Mouse (Mus musculus): ENCODE results near the gene Slc38a2. TPM values are rescaled to one million over a fixed set of nuclear protein-coding genes. Genes with fewer than 3 reads are reported as not detected.

Slc38a2 gene
- polyA plus RNA-seq, 1 experiment, result 136 TPM

DNA sequence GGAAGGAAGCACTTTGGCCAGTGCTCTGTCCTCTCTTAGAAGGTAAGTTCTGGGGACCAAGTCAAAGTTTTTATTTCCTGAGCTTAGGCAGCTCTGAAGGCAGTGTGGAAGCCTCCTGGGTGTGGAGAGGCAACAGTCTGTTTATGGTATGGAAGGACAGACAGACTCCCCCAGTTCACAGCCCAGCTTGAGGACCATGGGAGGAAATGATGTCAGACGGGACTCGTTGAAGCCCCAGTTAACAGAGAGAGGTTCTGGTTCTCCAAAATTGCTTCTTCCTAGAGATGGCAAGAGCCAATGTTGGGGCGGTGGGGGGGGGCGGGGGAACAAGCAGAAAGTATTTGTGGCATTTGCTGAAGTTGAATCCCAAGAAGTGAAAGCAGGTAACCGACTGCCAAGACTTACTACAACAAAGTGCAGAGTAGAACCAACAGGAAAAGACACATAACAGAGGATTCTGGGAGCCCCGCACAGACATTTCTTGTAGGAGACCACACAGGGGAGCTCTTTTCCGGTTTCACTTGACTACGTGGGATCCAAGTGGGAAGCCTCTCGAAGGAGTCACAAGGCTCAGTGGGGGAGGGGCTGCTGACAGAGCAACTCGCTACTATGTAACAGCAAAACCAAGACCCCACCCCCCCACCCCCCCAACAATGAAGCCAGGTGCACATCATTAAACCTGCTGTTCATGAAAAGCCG lies 15.2 kb downstream of the Slc38a2 start:
- DNase-seq (ENCODE audit: low read depth), result peak; percentile 61
- TF ChIP-seq CTCF (IDR thresholded peaks at IDR 0.05; ENCODE audit: borderline replicate concordance, extremely low read depth, insufficient read depth, insufficient read length) (no peak), POLR2A (IDR thresholded peaks at IDR 0.05; ENCODE audit: borderline replicate concordance, extremely low read depth, insufficient read depth, insufficient read length, poor library complexity, severe bottlenecking) (no peak)

GRCm38 (mm10) chr15:96678871-96679773 lies 20.4 kb downstream of the Slc38a2 start:
- DNase-seq (ENCODE audit: low read depth), result no peak
- TF ChIP-seq CTCF (IDR thresholded peaks at IDR 0.05; ENCODE audit: borderline replicate concordance, extremely low read depth, insufficient read depth, insufficient read length), result no peak
- TF ChIP-seq POLR2A (IDR thresholded peaks at IDR 0.05; ENCODE audit: borderline replicate concordance, extremely low read depth, insufficient read depth, insufficient read length, poor library complexity, severe bottlenecking), result no peak

DNA sequence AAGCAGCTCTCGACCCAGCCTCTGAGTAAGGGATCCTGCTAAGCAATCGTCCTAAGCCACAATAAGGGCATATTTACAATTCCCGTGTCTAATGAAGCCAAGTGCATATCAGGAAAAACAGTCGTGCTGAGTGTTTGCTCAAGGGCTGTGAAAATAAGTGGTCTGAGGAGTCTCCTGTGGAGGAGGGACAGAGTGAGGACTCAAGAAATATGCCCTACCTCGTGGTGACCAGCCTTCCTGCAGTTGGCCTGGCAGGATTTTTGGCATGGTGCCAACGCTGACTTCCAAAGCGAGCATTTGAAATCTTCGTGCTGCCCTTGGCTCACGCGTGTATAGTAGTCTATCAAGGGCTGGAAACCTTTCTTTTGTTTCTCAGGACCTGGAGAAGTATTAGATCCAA lies 23.0 kb downstream of the Slc38a2 start:
- peak; percentile 67 for DNase-seq (ENCODE audit: low read depth)
- TF ChIP-seq POLR2A (IDR thresholded peaks at IDR 0.05; ENCODE audit: borderline replicate concordance, extremely low read depth, insufficient read depth, insufficient read length, poor library complexity, severe bottlenecking) (no peak), CTCF (IDR thresholded peaks at IDR 0.05; ENCODE audit: borderline replicate concordance, extremely low read depth, insufficient read depth, insufficient read length) (no peak)

- DNase-seq (ENCODE audit: low read depth), result no peak
- TF ChIP-seq POLR2A (IDR thresholded peaks at IDR 0.05; ENCODE audit: borderline replicate concordance, extremely low read depth, insufficient read depth, insufficient read length, poor library complexity, severe bottlenecking) (no peak), CTCF (IDR thresholded peaks at IDR 0.05; ENCODE audit: borderline replicate concordance, extremely low read depth, insufficient read depth, insufficient read length) (no peak)
These were observed 23.8 kb downstream of the Slc38a2 start for GRCm38 (mm10) chr15:96675744-96676143.

DNA sequence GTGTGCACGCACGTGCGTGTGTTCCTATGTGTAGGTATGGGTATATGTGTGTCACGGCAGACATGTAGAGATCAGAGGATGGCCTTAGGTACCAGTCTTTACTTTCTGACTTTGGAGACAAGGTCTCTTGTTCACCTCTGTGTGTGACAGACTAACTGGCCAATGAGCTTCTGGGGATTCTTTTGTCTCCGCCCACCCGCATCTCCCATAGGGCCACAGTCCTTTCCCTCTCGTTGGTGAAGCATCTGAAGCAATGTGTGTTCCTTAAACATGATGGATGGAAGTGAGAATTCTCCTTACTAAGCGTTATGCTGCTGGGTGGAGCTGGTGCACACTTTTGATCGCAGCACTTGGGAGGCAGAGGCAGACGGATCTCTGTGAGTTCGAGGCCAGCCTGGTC lies 24.5 kb downstream of the Slc38a2 start:
- TF ChIP-seq CTCF (IDR thresholded peaks at IDR 0.05; ENCODE audit: borderline replicate concordance, extremely low read depth, insufficient read depth, insufficient read length) (no peak), POLR2A (IDR thresholded peaks at IDR 0.05; ENCODE audit: borderline replicate concordance, extremely low read depth, insufficient read depth, insufficient read length, poor library complexity, severe bottlenecking) (no peak)
- DNase-seq (ENCODE audit: low read depth), result no peak

DNA sequence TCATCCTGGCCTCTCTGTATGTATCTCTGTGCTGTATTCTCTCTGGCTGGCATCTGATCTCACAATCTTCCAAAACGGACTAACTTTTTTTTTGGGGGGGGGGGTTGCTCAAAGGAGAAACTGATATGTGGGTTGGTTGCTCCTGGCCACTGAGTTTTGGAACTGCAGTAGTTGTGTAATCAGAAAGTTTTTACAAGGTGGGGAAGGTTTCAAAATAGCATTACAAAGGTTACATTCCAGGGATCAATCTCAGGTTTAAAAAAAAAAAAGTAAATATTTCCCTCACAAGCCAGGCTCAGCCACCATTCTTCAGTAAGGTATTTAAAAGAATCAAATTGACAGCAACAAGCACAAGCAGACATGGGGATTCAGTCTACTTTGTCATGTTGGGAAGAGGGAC lies 25.4 kb downstream of the Slc38a2 start:
- no peak for DNase-seq (ENCODE audit: low read depth)
- TF ChIP-seq CTCF (IDR thresholded peaks at IDR 0.05; ENCODE audit: borderline replicate concordance, extremely low read depth, insufficient read depth, insufficient read length) (no peak), POLR2A (IDR thresholded peaks at IDR 0.05; ENCODE audit: borderline replicate concordance, extremely low read depth, insufficient read depth, insufficient read length, poor library complexity, severe bottlenecking) (no peak)

DNA sequence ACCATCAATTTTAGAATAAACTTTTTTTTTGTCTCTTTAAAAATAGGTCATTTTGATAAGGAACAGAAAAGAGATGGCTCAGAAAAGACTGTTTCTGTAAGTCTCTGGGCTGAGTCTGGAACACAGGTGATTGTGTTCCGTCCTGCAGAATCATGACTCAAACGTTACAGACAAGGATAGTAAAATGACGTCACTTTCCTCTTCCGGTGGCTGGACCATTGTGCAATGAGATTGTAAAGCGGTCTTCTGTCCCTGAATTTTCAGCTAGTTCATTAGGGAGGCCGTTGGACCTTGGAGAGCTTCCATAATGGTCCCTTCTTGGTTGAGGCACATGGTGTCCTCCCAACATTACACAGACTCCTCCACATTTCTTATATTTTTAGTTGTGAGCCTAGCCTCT lies 29.8 kb downstream of the Slc38a2 start:
- TF ChIP-seq POLR2A (IDR thresholded peaks at IDR 0.05; ENCODE audit: borderline replicate concordance, extremely low read depth, insufficient read depth, insufficient read length, poor library complexity, severe bottlenecking) (no peak), CTCF (IDR thresholded peaks at IDR 0.05; ENCODE audit: borderline replicate concordance, extremely low read depth, insufficient read depth, insufficient read length) (no peak)
- no peak for DNase-seq (ENCODE audit: low read depth)

GRCm38 (mm10) chr15:96666663-96667062 lies 32.9 kb downstream of the Slc38a2 start:
- DNase-seq (ENCODE audit: low read depth), result peak; percentile 86
- peak; percentile 80; the same call in 1 of the 2 replicates for TF ChIP-seq CTCF (IDR thresholded peaks at IDR 0.05; ENCODE audit: borderline replicate concordance, extremely low read depth, insufficient read depth, insufficient read length)
- no peak for TF ChIP-seq POLR2A (IDR thresholded peaks at IDR 0.05; ENCODE audit: borderline replicate concordance, extremely low read depth, insufficient read depth, insufficient read length, poor library complexity, severe bottlenecking)

DNA sequence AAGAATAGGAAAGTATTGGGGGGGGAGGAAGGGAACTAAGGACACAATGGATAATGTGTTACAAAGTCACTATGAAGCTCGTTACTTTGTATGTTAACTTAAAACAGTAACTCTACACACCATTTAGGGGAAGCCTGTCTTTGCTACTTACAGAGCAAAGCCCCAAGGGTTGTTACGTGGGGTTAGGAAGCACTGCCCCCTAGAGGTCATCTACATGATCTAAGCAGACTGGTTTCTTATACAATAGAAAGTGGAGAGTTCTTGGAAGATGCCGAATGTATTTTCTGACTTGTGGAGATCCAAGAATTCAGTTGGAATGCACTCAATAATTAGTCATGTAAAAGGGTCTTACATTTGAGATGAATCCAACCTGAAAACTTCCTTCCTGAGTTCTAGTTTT lies 33.6 kb downstream of the Slc38a2 start:
- DNase-seq (ENCODE audit: low read depth), result peak; percentile 95
- TF ChIP-seq POLR2A (IDR thresholded peaks at IDR 0.05; ENCODE audit: borderline replicate concordance, extremely low read depth, insufficient read depth, insufficient read length, poor library complexity, severe bottlenecking) (no peak), CTCF (IDR thresholded peaks at IDR 0.05; ENCODE audit: borderline replicate concordance, extremely low read depth, insufficient read depth, insufficient read length) (peak; percentile 75; the same call in 1 of the 2 replicates)

DNA sequence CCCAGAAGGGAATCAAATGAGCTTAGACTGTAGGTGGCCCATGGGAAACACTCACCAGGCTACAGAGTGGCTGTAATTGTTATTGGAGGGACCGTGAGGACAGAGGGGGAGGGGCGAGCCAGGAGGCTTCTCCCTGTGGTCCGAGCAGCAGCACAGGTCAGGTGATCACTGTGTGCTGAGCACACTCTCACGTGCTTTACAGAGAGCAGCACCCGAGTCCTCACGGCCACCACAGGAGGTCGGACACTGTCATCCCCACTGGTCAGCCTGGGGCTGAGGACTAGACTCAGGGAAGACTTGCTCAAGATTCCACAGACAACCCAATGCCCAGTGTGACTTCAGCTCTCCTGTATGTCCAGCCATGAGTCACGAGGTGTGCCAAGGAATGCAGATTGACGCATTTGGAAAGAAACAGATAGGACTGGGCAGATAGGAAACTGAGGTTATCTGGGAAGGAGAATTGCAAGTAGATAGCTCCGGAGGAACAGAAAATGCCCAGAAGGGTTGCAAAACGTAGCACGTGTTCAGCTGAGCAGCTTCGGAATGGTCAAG lies 38.9 kb downstream of the Slc38a2 start:
- no peak for DNase-seq (ENCODE audit: low read depth)
- TF ChIP-seq POLR2A (IDR thresholded peaks at IDR 0.05; ENCODE audit: borderline replicate concordance, extremely low read depth, insufficient read depth, insufficient read length, poor library complexity, severe bottlenecking) (no peak), CTCF (IDR thresholded peaks at IDR 0.05; ENCODE audit: borderline replicate concordance, extremely low read depth, insufficient read depth, insufficient read length) (no peak)

DNA sequence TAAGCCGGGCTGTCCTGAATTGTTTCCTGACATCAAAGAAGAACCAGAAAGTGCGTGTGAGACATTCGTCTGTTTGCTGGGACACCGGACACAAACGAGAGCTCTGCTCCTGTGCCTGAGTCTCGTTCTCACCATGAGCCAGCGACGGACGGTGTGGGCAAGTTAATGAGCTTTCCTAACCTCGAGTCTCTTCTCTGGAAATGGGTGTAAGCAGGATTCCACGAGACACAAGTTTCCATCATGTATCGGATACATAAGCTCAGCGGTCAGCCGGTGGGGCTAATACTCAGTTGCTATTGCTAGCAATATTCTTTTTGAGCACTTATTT lies 41.3 kb downstream of the Slc38a2 start:
- TF ChIP-seq POLR2A (IDR thresholded peaks at IDR 0.05; ENCODE audit: borderline replicate concordance, extremely low read depth, insufficient read depth, insufficient read length, poor library complexity, severe bottlenecking) (no peak), CTCF (IDR thresholded peaks at IDR 0.05; ENCODE audit: borderline replicate concordance, extremely low read depth, insufficient read depth, insufficient read length) (no peak)

More for the DNA sequence above, 41.3 kb downstream of the Slc38a2 start:
- no peak for DNase-seq (ENCODE audit: low read depth)

All from brain, embryonic 14.5 days (tissue).